Mouse (Mus musculus) embryonic facial prominence, embryonic 12.5 days (tissue): ENCODE measurements around the gene Glud1. TPM values are rescaled to one million over a fixed set of nuclear protein-coding genes. Genes with fewer than 3 reads are reported as not detected.

Experiments used
- polyA plus RNA-seq: library from polyadenylated mRNA; unstranded; fragments of >200 nt; fragmentation: Nextera tagmentation; extraction: Ambion mirVana; gene quantifications from 2 replicates; pipeline ENCODE4 v1.2.1, GENCODE M21; 2016

Glud1 gene
- polyA plus RNA-seq, 1 experiment from 2014 or later: 102 TPM

Other genes with a start within 250 kb of the Glud1 start
- gene Anxa8, start 224.7 kb upstream of the Glud1 start, polyA plus RNA-seq: 6.8 and 7.9 TPM in 2 replicates
- gene A630023A22Rik, start 208.0 kb upstream of the Glud1 start, polyA plus RNA-seq: not detected in 2 replicates
- 0.15 and 0.18 TPM in 2 replicates for gene Npy4r, start 158.2 kb upstream of the Glud1 start, polyA plus RNA-seq
- gene Gprin2, start 109.1 kb upstream of the Glud1 start, polyA plus RNA-seq: 1.9 and 2.1 TPM in 2 replicates
- gene Syt15, start 91.1 kb upstream of the Glud1 start, polyA plus RNA-seq: 0.18 and 0.23 TPM in 2 replicates
- 17.0 and 17.9 TPM in 2 replicates for gene Shld2, start 234 bp upstream of the Glud1 start, polyA plus RNA-seq
- not detected in 2 replicates for gene Fam25c, start 44.7 kb downstream of the Glud1 start, polyA plus RNA-seq
- 67.0 and 95.6 TPM in 2 replicates for gene Sncg, start 64.1 kb downstream of the Glud1 start, polyA plus RNA-seq
- gene Mmrn2, start 64.7 kb downstream of the Glud1 start, polyA plus RNA-seq: 8.1 and 8.7 TPM in 2 replicates
- gene Bmpr1a, start 192.6 kb downstream of the Glud1 start, polyA plus RNA-seq: 71.4 TPM in 2 replicates
- gene 9230112D13Rik, start 212.1 kb downstream of the Glud1 start, polyA plus RNA-seq: not detected in 2 replicates